Mouse (Mus musculus) kidney, adult 2 months (tissue): ENCODE measurements around the gene 4931414P19Rik.

Experiments used
- CTCF ChIP-seq: fragments of 200-500 bp; conservative IDR thresholded peaks from 2 replicates; pipeline ENCODE4 v1.5.1; 2011; ENCODE audit warnings: low read depth, mild to moderate bottlenecking, control low read depth, low read length, moderate library complexity, mixed read lengths; ENCODE audit not compliant: insufficient read depth, insufficient read length
- POLR2A ChIP-seq: fragments of 200-500 bp; IDR thresholded peaks from one replicate; pipeline ENCODE4 v1.6.1; 2011; ENCODE audit warnings: low read depth, low read length, control low read depth

- TF ChIP-seq CTCF (no peak), POLR2A (no peak)
These were observed 24.9 kb upstream of the 4931414P19Rik start for GRCm38 (mm10) chr14:54630583-54631239.
